Mouse (Mus musculus): Measurements from ENCODE around the gene Eya3.
A peak's percentile ranks its signal among the peaks of the same experiment; 100 is the strongest.
"Not testable (repeated sequence)": the region's sequence is repeated elsewhere in the genome, so short reads cannot be mapped to it uniquely, and the experiment has no call there.

The Eya3 gene

DNA sequence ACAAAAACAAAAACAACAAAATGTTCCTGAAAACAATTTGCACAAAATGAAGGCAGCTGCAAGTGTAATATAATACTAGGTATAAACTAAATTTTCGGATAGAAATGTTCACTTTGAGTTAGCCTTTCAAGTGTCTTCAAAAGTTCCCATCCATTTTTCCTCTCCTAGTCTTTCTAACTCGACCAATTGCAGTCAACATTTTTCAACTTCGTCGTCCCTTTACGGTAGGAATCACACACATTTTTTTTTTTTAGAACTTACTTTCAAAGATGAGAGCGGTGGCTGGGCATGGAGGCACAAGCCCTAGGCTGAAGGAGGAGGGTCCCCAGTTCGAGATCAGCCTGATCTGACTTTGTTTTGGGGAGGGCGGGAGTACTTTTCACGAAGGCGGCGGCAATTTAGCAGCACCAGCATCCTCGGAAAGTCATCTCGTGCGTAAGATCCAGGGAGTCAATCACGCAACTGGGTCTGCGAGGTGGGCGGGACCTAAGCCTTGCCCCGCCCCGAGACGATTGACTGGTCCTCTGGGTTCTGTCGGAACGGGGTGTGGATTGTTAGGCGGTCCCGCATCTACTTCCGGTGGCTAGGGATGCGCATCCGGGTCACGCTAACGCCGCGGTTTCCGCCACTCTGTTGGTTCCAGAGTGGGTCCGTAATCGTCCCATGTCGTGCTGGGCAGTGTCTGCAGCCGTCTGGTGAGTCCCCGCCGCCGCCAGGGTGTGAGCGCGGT lies at the start of gene Eya3:
Gene Eya3, plus strand, starts transcription at position 527 of the 730 bp plus-strand sequence.
- peak; percentile 98 for DNase-seq (ENCODE audit: low spot score)

GRCm38 (mm10) chr4:132590642-132591041 lies 48.1 kb upstream of the Eya3 start:
- DNase-seq (ENCODE audit: low spot score): no peak

DNA sequence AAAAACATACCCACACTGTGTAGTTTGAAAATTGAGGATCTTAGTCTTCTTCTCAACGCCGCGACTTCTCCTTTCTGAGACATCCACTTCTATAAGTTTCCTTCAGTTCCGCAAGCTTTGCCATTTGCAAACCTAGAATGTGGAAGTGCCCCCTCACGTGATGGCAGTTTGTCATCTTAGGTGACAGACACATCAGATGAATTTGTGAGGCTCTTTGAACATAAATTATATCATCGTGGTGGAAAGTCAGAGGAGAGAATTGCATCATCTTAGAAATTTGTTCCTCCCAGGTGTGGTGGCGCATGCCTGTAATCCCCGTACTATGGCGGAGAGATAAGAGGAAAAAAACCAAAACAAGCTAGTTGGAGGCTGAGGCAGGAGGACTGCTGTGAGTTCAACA lies 45.8 kb upstream of the Eya3 start:
- DNase-seq (ENCODE audit: low spot score): no peak

- no peak for DNase-seq (ENCODE audit: low spot score)
Measured at GRCm38 (mm10) chr4:132594191-132594590, 44.6 kb upstream of the Eya3 start.

GRCm38 (mm10) chr4:132598861-132599260 lies 39.9 kb upstream of the Eya3 start:
- no peak for DNase-seq (ENCODE audit: low spot score)

GRCm38 (mm10) chr4:132599764-132600163 lies 39.0 kb upstream of the Eya3 start:
- no peak for DNase-seq (ENCODE audit: low spot score)

GRCm38 (mm10) chr4:132600465-132600864 lies 38.3 kb upstream of the Eya3 start:
- no peak for DNase-seq (ENCODE audit: low spot score)

GRCm38 (mm10) chr4:132601242-132601641 lies 37.5 kb upstream of the Eya3 start:
- DNase-seq (ENCODE audit: low spot score): not testable (repeated sequence)

DNA sequence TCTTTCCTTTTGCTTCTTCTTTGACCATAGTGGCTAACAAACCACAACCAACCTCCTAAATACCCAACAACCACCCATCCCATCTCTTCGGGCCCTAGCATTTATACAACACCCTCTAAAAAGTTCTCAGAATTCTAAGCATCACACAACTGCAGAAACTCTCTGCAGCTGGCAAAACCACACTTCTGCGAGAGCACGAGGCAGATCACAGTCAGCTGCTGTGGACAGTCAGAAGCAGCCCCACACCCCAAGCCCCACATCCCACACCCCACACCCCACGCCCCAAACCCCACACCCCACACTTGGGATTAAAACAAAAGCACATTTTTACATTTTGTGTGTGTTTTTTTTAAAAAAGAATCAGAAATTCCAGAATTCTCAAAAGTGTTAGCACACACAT lies 35.3 kb upstream of the Eya3 start:
- DNase-seq (ENCODE audit: low spot score): no peak

GRCm38 (mm10) chr4:132605816-132606215 lies 33.0 kb upstream of the Eya3 start:
- DNase-seq (ENCODE audit: low spot score): no peak

- no peak for DNase-seq (ENCODE audit: low spot score)
Measured at GRCm38 (mm10) chr4:132608147-132608546, 30.6 kb upstream of the Eya3 start.

GRCm38 (mm10) chr4:132610301-132610984 lies 28.3 kb upstream of the Eya3 start:
- DNase-seq (ENCODE audit: low spot score): no peak

DNA sequence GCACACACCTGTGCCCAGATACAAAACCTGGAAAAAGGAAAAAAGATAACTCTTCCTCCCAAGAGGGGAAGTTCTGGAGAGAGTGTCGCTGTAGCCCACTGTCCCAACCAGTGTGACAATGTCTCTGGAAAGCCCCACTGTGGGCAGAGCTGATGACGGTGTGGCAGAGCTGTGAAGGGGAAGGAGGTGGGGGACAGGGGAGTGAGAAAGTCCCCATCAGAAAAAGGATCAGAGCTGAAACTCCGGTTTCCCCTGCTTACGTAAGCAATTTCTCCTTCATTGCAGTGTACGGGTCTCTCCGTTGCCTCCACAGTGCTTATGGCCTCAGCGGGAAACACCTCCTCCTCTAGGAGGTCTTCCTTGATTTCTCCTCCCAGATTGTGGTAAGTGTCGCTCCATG lies 27.5 kb upstream of the Eya3 start:
- no peak for DNase-seq (ENCODE audit: low spot score)

DNA sequence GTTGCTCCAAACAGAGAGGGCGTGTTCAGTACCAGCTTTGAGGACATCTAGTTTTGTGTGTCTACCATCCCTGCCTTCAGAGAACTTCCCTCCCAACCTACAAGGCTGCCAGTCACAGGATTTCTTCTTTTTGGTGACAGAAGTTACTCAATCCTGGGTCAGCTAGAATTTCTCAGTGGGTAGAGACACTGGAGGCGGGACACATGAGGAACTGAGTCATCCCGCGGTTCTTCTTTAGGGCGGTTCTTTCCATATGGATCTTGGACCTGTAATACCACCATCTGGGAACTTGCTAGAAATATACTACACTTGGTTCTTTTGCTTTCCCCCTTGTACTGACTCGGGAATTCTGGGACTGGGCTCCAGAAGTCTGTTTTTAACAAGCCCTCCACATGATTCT lies 20.9 kb upstream of the Eya3 start:
- no peak for DNase-seq (ENCODE audit: low spot score)

DNA sequence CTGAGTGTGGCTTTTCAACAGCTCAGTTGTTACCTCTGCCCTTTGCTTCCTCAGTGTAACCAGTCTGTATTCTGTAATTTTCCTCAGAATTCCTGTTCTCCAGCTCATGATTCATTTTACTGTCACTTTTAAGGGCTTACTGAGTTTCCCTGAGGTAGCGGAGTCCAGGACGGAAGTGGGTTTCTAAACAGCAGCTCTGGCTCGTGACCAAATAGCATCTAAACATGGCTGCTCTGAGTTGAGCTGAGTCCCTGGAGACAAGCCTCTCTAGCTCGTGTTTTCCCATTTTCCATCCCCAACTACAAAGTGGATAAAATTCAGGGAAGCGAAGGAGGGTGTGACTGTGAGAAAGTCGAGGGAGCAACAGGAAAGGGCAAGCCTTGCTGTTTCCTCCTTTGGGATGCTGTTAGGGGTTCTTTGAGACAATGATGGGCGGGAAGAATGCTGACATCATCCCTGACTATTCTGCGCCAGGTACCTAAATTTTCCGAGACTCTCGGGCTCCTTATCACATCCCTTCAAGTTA lies 19.9 kb upstream of the Eya3 start:
- DNase-seq (ENCODE audit: low spot score): no peak

DNA sequence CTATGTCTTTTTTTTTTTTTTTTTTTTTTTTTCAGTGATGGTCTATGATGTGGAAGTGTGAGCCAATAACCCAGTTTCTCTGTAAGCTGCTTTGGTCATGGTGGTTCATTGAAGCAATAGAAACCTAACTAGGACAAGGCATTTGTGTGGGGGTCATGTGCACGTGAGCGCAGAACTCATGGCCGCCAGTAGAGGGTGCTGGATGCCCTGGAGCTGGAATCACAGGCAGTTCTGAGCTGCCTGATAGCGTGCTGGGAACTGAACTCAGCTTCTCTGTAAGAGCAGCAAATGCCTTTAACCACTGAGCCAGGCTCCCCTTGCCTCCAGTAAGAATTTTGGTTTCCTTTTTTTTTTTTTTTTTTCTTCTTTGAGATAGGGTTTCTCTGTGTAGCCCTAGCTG lies 18.7 kb upstream of the Eya3 start:
- DNase-seq (ENCODE audit: low spot score): no peak

- DNase-seq (ENCODE audit: low spot score): no peak
Measured at GRCm38 (mm10) chr4:132621287-132622068, 17.3 kb upstream of the Eya3 start.

DNA sequence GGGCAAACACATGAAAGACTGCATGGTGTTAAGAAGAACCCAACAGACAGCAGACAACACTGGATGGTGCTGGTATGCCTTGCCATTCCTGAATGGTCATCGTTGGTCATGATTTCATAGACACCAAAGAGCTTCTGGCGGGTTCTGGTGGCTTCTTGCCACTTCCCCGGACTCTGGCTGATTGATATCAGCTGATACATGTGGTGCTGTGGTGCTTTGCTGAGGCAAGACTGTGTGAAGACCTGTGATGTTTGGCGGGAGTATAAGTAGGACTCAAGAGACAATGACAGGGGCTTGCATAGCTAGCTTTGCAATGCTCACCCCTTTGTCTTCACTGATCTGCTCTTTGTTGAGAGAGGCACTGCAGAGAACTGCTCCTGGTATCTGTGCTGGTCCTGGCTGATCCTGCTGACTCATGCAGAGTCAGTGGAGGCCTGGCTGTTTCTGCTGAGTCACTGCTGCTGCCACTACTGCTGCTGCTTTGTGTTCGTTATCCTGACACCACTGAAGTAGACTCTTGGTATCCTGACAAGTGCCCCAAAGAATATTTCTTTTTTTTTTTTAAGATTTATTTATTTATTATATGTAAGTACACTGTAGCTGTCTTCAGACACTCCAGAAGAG lies 14.6 kb upstream of the Eya3 start:
- DNase-seq (ENCODE audit: low spot score): no peak

GRCm38 (mm10) chr4:132628830-132629229 lies 10.0 kb upstream of the Eya3 start:
- DNase-seq (ENCODE audit: low spot score): peak; percentile 38

DNA sequence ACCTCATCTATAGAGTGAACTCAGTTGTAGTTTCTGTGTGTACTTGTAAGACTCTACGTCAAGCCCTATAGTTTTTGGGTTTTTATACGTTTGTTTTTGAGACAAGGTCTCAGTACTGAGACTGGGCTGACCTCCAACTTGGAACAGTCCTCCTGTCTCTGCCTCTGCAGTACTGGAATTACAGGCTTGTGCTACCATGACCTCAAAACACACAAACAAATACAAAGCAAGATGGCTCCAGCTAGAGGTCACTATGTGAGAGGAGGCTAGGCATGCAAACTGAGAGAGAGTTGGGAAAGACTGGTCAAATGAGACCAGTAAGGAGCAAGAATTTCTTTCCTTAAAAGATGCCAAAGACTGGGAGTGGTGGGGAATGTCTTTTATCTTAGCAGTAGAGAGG lies 2.8 kb upstream of the Eya3 start:
- no peak for DNase-seq (ENCODE audit: low spot score)

GRCm38 (mm10) chr4:132636554-132636953 lies 2.2 kb upstream of the Eya3 start:
- DNase-seq (ENCODE audit: low spot score): peak; percentile 54

GRCm38 (mm10) chr4:132639191-132639713 lies 465 bp downstream of the Eya3 start:
- no peak for DNase-seq (ENCODE audit: low spot score)

Measured in retina, embryonic 14.5 days (tissue).